Comparison of ENCODE assay signal across 15 mouse cellular contexts in the genomic region with DNA sequence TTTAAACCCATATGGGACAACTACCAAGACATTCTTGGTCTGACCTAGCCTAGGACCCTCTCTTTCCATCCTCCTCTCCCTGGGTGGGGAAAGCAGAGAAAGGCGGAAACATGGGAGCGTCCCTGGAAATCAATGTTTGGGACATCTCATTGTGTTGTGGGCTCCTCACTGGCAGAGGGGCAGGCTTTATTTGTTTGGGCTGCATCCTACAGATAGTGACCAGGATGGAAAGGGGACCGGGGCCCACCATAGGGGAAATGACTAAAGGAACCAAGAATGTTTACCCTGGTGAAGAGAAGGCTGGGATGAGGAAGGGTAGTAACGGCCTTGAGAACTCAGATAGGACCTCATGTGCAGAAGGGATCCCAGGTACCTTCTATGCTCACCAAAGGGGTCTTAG.
DNase-seq lines count a peak whose midpoint lies in the region; ATAC-seq and TF ChIP-seq lines count a peak whose summit lies in the region.
"Had no signal": no experiment of that assay in that cellular context is flagged by ENCODE, and none has a peak within 500 bp of the region (broad histone marks: within the 10 kb centered on the region; RNA-seq: fewer than 3 reads in every experiment).

No protein-coding gene starts in this region.

- peaks cover 4% of the 10 kb centered on the region for H3K79me2 ChIP-seq in heart, adult 2 months (replicated peaks; ENCODE audit: control insufficient read depth, insufficient read depth, low read length)

- TF ChIP-seq CTCF in heart, adult 2 months (IDR thresholded peaks at IDR 0.05): no peak
- no peak for TF ChIP-seq CTCF in stomach, postnatal 0 days (IDR thresholded peaks at IDR 0.05; ENCODE audit: low read depth)

- ATAC-seq in midbrain, embryonic 11.5 days (ENCODE audit: low FRiP score): no peak
- no peak for ATAC-seq in midbrain, embryonic 16.5 days
- peak; percentile 31 for ATAC-seq in lung, embryonic 16.5 days (ENCODE audit: low read depth)
- no peak for ATAC-seq in stomach, postnatal 0 days (ENCODE audit: low FRiP score, low TSS enrichment)
- ATAC-seq: activated CD4-positive, CD25-positive, alpha-beta regulatory T cell, adult 4 months had no signal

- WGBS in heart, adult 2 months: 44% methylated on average over 4 of the region's 4 CpGs
- 74% methylated on average over 4 of the region's 4 CpGs for WGBS in midbrain, embryonic 11.5 days
- 76% methylated on average over 4 of the region's 4 CpGs for WGBS in midbrain, embryonic 16.5 days
- 48% methylated on average over 4 of the region's 4 CpGs for WGBS in lung, embryonic 16.5 days
- 67% methylated on average over 4 of the region's 4 CpGs for WGBS in stomach, postnatal 0 days

- H3K27ac ChIP-seq in heart, adult 2 months: peak overlapping the region; percentile 38
- H3K27ac ChIP-seq in midbrain, embryonic 11.5 days (ENCODE audit: low read depth, low read length): peak overlapping the region; percentile 73
- H3K27ac ChIP-seq in midbrain, embryonic 16.5 days (ENCODE audit: low read length): no peak overlapping the region
- H3K27ac ChIP-seq in lung, embryonic 16.5 days (ENCODE audit: low read length): peak overlapping the region; percentile 72
- H3K27ac ChIP-seq in stomach, postnatal 0 days (replicated peaks): peak overlapping the region; percentile 36
- H3K27ac ChIP-seq: limb, embryonic 12.5 days; neural tube, embryonic 12.5 days had no signal

- no peak overlapping the region for H3K4me2 ChIP-seq in midbrain, embryonic 11.5 days
- H3K4me2 ChIP-seq in midbrain, embryonic 16.5 days (ENCODE audit: low read length): no peak overlapping the region
- no peak overlapping the region for H3K4me2 ChIP-seq in lung, embryonic 16.5 days (ENCODE audit: low read depth, low read length)
- H3K4me2 ChIP-seq in stomach, postnatal 0 days (replicated peaks; ENCODE audit: low read depth): no peak overlapping the region
- H3K4me2 ChIP-seq: limb, embryonic 12.5 days; neural tube, embryonic 12.5 days had no signal

- H3K9ac ChIP-seq in heart, adult 2 months (ENCODE audit: low read depth, low read length): no peak overlapping the region
- no peak overlapping the region for H3K9ac ChIP-seq in midbrain, embryonic 11.5 days (ENCODE audit: low read length)
- no peak overlapping the region for H3K9ac ChIP-seq in midbrain, embryonic 16.5 days (ENCODE audit: low read depth, low read length)
- H3K9ac ChIP-seq in lung, embryonic 16.5 days (ENCODE audit: low read length): no peak overlapping the region
- H3K9ac ChIP-seq in stomach, postnatal 0 days (ENCODE audit: low read length): no peak overlapping the region
- H3K9ac ChIP-seq: limb, embryonic 12.5 days; neural tube, embryonic 12.5 days had no signal

- no peaks in the 10 kb centered on the region for H3K9me3 ChIP-seq in midbrain, embryonic 11.5 days (ENCODE audit: control insufficient read depth, low read length)
- H3K9me3 ChIP-seq in midbrain, embryonic 16.5 days (replicated peaks; ENCODE audit: control insufficient read depth, low read length, poor library complexity, severe bottlenecking): no peaks in the 10 kb centered on the region
- no peaks in the 10 kb centered on the region for H3K9me3 ChIP-seq in lung, embryonic 16.5 days (ENCODE audit: control insufficient read depth, low read length)
- H3K9me3 ChIP-seq in stomach, postnatal 0 days (ENCODE audit: control insufficient read depth, low read length): no peaks in the 10 kb centered on the region
- H3K9me3 ChIP-seq: limb, embryonic 12.5 days; neural tube, embryonic 12.5 days had no signal

- H3K27me3 ChIP-seq in heart, adult 2 months (ENCODE audit: control insufficient read depth, insufficient read depth, low read length): no peaks in the 10 kb centered on the region
- no peaks in the 10 kb centered on the region for H3K27me3 ChIP-seq in midbrain, embryonic 11.5 days (ENCODE audit: control insufficient read depth, insufficient read depth, low read length)
- H3K27me3 ChIP-seq in midbrain, embryonic 16.5 days (ENCODE audit: control insufficient read depth, insufficient read depth, low read depth, low read length): no peaks in the 10 kb centered on the region
- no peaks in the 10 kb centered on the region for H3K27me3 ChIP-seq in lung, embryonic 16.5 days (ENCODE audit: control insufficient read depth, insufficient read depth, low read depth, low read length)
- H3K27me3 ChIP-seq in stomach, postnatal 0 days (ENCODE audit: control insufficient read depth, insufficient read depth, low read length): no peaks in the 10 kb centered on the region
- H3K27me3 ChIP-seq: limb, embryonic 12.5 days; neural tube, embryonic 12.5 days had no signal

- no peak for TF ChIP-seq POLR2A in heart, adult 2 months (IDR thresholded peaks at IDR 0.05; ENCODE audit: insufficient read depth, low read depth, low read length)

- peaks cover 46% of the 10 kb centered on the region for H3K36me3 ChIP-seq in heart, adult 2 months (ENCODE audit: control insufficient read depth, insufficient read depth, low read length)
- no peaks in the 10 kb centered on the region for H3K36me3 ChIP-seq in midbrain, embryonic 11.5 days (ENCODE audit: control insufficient read depth, insufficient read depth, low read length)
- no peaks in the 10 kb centered on the region for H3K36me3 ChIP-seq in midbrain, embryonic 16.5 days (ENCODE audit: control insufficient read depth, insufficient read depth, low read length)
- H3K36me3 ChIP-seq in lung, embryonic 16.5 days (ENCODE audit: control insufficient read depth, insufficient read depth, low read length): no peaks in the 10 kb centered on the region
- no peaks in the 10 kb centered on the region for H3K36me3 ChIP-seq in stomach, postnatal 0 days (ENCODE audit: control insufficient read depth, insufficient read depth, low read length)
- H3K36me3 ChIP-seq: neural tube, embryonic 12.5 days had no signal

- no peak for DNase-seq in heart, adult 2 months
- no peak for DNase-seq in heart, adult 9 months (ENCODE audit: low spot score in 2 of 2)
- no peak for DNase-seq in midbrain, embryonic 11.5 days (ENCODE audit: low spot score, missing footprints)
- DNase-seq in stomach, postnatal 0 days (ENCODE audit: low spot score): no peak
- no peak for DNase-seq in adrenal gland, adult 8-10 months
- DNase-seq in adrenal gland, postnatal 14 days: no peak
- DNase-seq: cerebellum, adult 9-11 months; heart, postnatal 14 days; kidney, adult 8-10 months; layer of hippocampus, adult 9-11 months had no signal

- H3K4me3 ChIP-seq in heart, adult 2 months: no peak overlapping the region
- H3K4me3 ChIP-seq in midbrain, embryonic 11.5 days (ENCODE audit: low read depth, low read length): no peak overlapping the region
- no peak overlapping the region for H3K4me3 ChIP-seq in midbrain, embryonic 16.5 days (ENCODE audit: low read depth, low read length)
- H3K4me3 ChIP-seq in lung, embryonic 16.5 days (ENCODE audit: low read length): no peak overlapping the region
- H3K4me3 ChIP-seq in stomach, postnatal 0 days (ENCODE audit: low read depth, low read length): no peak overlapping the region
- H3K4me3 ChIP-seq: limb, embryonic 12.5 days; neural tube, embryonic 12.5 days had no signal

- intact Hi-C loops in heart, adult 2 months (cut with DNase I): no loop called here

- no peak for TF ChIP-seq EP300 in heart, adult 2 months (IDR thresholded peaks at IDR 0.05; ENCODE audit: insufficient read depth, low read depth, low read length)
- no peak for TF ChIP-seq EP300 in stomach, postnatal 0 days (optimal IDR thresholded peaks at IDR 0.05)

- H3K4me1 ChIP-seq in heart, adult 2 months (ENCODE audit: control insufficient read depth, insufficient read depth, low read length): peaks cover 32% of the 10 kb centered on the region
- peaks cover 22% of the 10 kb centered on the region for H3K4me1 ChIP-seq in midbrain, embryonic 11.5 days (ENCODE audit: control insufficient read depth, insufficient read depth, low read length)
- H3K4me1 ChIP-seq in midbrain, embryonic 16.5 days (ENCODE audit: control insufficient read depth, insufficient read depth, low read length): peaks cover 4% of the 10 kb centered on the region
- peaks cover 36% of the 10 kb centered on the region for H3K4me1 ChIP-seq in lung, embryonic 16.5 days (replicated peaks; ENCODE audit: control insufficient read depth, insufficient read depth, low read length)
- peaks cover 6% of the 10 kb centered on the region; the same call in 1 of the 2 replicates for H3K4me1 ChIP-seq in stomach, postnatal 0 days (replicated peaks; ENCODE audit: control insufficient read depth, insufficient read depth)
